Mouse (Mus musculus) embryonic facial prominence, embryonic 11.5 days (tissue): ENCODE data around the gene Gnb3. TPM values are rescaled to one million over a fixed set of nuclear protein-coding genes. Genes with fewer than 3 reads are reported as not detected.
A peak's percentile ranks its signal among the peaks of the same experiment; 100 is the strongest.
"Not testable (repeated sequence)": the region's sequence is repeated elsewhere in the genome, so short reads cannot be mapped to it uniquely, and the experiment has no call there.

Source experiments
- ATAC-seq: fragments of 200-750 bp; cut with Nextera tagmentation; replicated peaks from 2 replicates; pipeline ENCODE4 v1.8.0; 2017; ENCODE audit warnings: low read depth; ENCODE audit not compliant: insufficient number of reproducible peaks, low FRiP score, low TSS enrichment
- DNase-seq: peaks from one replicate; pipeline ENCODE4 v3.0.0-alpha.2; 2015; ENCODE audit warnings: low spot score
- H3K27ac ChIP-seq: fragments of 300-500 bp; sonication (generic); replicated peaks from 2 replicates; pipeline ENCODE4 v1.5.1; 2014; ENCODE audit warnings: mild to moderate bottlenecking, low read depth, low read length, control low read depth
- H3K27me3 ChIP-seq: fragments of 300-500 bp; sonication (generic); 2 replicates; pipeline ENCODE4 v1.6.1; 2014; ENCODE audit warnings: mild to moderate bottlenecking, low read length, moderate library complexity, mixed read lengths; ENCODE audit not compliant: control insufficient read depth, insufficient read depth
- H3K36me3 ChIP-seq: fragments of 300-500 bp; sonication (generic); replicated peaks from 2 replicates; pipeline ENCODE4 v1.6.1; 2014; ENCODE audit warnings: low read depth, mild to moderate bottlenecking, low read length, moderate library complexity, mixed read lengths; ENCODE audit not compliant: control insufficient read depth, insufficient read depth
- H3K4me1 ChIP-seq: fragments of 300-500 bp; sonication (generic); 2 replicates; pipeline ENCODE4 v1.6.1; 2014; ENCODE audit warnings: low read length, mixed read lengths; ENCODE audit not compliant: control insufficient read depth, insufficient read depth
- H3K4me2 ChIP-seq: fragments of 300-500 bp; sonication (generic); 2 replicates; pipeline ENCODE4 v1.6.1; 2014; ENCODE audit warnings: low read depth, mild to moderate bottlenecking, control low read depth, low read length, moderate library complexity
- H3K4me3 ChIP-seq: fragments of 300-500 bp; sonication (generic); 2 replicates; pipeline ENCODE4 v1.5.1; 2014; ENCODE audit warnings: low read depth, low read length, control low read depth
- H3K9ac ChIP-seq: fragments of 300-500 bp; sonication (generic); replicated peaks from 2 replicates; pipeline ENCODE4 v1.6.1; 2014; ENCODE audit warnings: mild to moderate bottlenecking, control low read depth, low read length
- H3K9me3 ChIP-seq: fragments of 300-500 bp; sonication (generic); replicated peaks from 2 replicates; pipeline ENCODE4 v1.6.1; 2016; ENCODE audit warnings: mild to moderate bottlenecking, low read length, inconsistent platforms, mixed read lengths; ENCODE audit not compliant: control insufficient read depth
- WGBS: fragments of 180-500 bp; shearing (Covaris S2); extraction: QIAGEN DNeasy Blood & Tissue Kit; methylation state at CpG from one replicate; pipeline ENCODE4 v1.1.7; 2014; 5-methylcytosine and 5-hydroxymethylcytosine counted together
- polyA plus RNA-seq: library from polyadenylated mRNA; unstranded; fragments of >200 nt; fragmentation: Nextera tagmentation; extraction: Ambion mirVana; gene quantifications from 2 replicates; pipeline ENCODE4 v1.2.1, GENCODE M21; 2014

Gene Gnb3
- polyA plus RNA-seq, 1 experiment from 2014 or later: 0.27 TPM

- no peak for ATAC-seq
- WGBS: 26% methylated on average over 9 of the region's 9 CpGs
- DNase-seq: peak; percentile 11
- Histone ChIP-seq H3K4me3 (peak overlapping the region; percentile 53), H3K4me1 (no peaks in the 10 kb centered on the region), H3K9me3 (no peaks in the 10 kb centered on the region), H3K27me3 (no peaks in the 10 kb centered on the region), H3K36me3 (peaks cover 4% of the 10 kb centered on the region), H3K4me2 (peak overlapping the region; percentile 59), H3K9ac (peak overlapping the region; percentile 61), H3K27ac (peak overlapping the region; percentile 63; the same call in 1 of the 2 replicates)
Measured at GRCm38 (mm10) chr6:124812848-124813247, 27.2 kb downstream of the Gnb3 start.

DNA sequence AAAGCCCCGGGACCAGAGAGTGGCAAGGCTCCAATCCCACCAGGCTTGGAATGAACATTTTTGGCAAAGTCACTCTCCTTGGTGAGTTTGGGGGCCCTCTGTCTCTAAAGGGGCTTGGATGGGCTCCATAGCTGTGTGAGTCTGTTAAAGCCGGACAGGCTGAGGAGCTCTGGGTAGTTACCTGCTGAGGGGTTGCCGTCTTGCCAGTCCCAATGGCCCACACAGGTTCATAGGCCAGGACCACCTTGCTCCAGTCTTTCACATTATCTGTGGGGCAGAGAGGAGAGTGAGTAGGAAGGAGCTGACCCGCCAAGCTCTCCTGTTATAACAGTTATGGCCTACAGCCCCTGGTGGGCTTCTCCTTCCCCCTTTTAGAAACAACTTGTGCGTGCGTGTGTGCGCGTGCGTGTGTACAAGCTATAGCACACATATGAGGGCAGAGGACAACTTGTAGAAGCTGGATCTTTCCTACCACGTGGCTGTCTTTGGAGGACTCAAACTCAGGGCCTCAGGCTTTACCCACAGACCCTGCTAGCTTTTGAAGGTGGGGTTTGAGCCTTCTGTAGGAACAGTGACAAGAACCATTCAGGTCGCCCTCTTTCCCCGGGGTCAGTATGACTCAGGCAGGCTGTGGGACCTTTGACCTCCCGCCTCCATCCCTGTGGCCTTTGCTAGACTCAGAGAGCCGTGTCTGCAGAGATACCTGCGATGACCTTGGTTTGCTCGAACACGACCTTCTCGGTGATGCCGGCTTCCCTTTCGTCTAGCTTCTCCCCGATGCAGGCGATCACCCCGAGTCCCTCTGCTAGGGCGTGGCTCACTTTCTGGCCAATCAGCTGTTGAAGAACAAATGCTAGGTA, 28.1 kb downstream of the Gnb3 start:
- Histone ChIP-seq H3K9ac (peak overlapping the region; percentile 61; the same call in 1 of the 2 replicates), H3K27me3 (no peaks in the 10 kb centered on the region)

DNA sequence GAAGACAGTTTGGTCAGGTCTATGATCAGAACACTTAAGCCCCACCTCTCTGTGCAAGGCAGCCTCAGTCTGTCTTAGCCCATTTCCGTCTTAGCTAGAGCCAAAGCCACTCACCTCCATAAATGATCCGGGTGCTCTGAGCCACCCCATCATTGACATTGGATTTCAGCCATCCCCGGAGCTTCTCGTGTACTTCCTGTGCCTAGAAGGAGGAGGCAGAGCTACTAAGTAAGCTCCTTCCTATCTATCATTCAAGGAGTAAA, 28.7 kb downstream of the Gnb3 start:
- H3K36me3 ChIP-seq: peaks cover 3% of the 10 kb centered on the region
- no peaks in the 10 kb centered on the region for H3K4me1 ChIP-seq
- H3K4me3 ChIP-seq: no peak overlapping the region
- no peaks in the 10 kb centered on the region for H3K9me3 ChIP-seq
- no peaks in the 10 kb centered on the region for H3K27me3 ChIP-seq
- no peak overlapping the region for H3K27ac ChIP-seq
- no peak for ATAC-seq
- DNase-seq: no peak
- WGBS: 85% methylated on average over 4 of the region's 4 CpGs
- H3K9ac ChIP-seq: no peak overlapping the region
- H3K4me2 ChIP-seq: no peak overlapping the region

More for the DNA sequence above, 28.1 kb downstream of the Gnb3 start:
- H3K36me3 ChIP-seq: peaks cover 3% of the 10 kb centered on the region
- H3K4me1 ChIP-seq: no peaks in the 10 kb centered on the region
- peak overlapping the region; percentile 53; the same call in 1 of the 2 replicates for H3K4me3 ChIP-seq
- no peak for DNase-seq
- WGBS: 82% methylated on average over 24 of the region's 24 CpGs
- ATAC-seq: no peak
- H3K27ac ChIP-seq: no peak overlapping the region
- H3K9me3 ChIP-seq: no peaks in the 10 kb centered on the region
- peak overlapping the region; percentile 59 for H3K4me2 ChIP-seq

GRCm38 (mm10) chr6:124810566-124811402, 29.3 kb downstream of the Gnb3 start:
- not testable (repeated sequence) for H3K27me3 ChIP-seq, H3K9ac ChIP-seq, H3K9me3 ChIP-seq, DNase-seq, H3K27ac ChIP-seq, ATAC-seq, H3K4me1 ChIP-seq, H3K4me2 ChIP-seq, H3K4me3 ChIP-seq, H3K36me3 ChIP-seq
- 88% methylated on average over 11 of the region's 11 CpGs for WGBS

DNA sequence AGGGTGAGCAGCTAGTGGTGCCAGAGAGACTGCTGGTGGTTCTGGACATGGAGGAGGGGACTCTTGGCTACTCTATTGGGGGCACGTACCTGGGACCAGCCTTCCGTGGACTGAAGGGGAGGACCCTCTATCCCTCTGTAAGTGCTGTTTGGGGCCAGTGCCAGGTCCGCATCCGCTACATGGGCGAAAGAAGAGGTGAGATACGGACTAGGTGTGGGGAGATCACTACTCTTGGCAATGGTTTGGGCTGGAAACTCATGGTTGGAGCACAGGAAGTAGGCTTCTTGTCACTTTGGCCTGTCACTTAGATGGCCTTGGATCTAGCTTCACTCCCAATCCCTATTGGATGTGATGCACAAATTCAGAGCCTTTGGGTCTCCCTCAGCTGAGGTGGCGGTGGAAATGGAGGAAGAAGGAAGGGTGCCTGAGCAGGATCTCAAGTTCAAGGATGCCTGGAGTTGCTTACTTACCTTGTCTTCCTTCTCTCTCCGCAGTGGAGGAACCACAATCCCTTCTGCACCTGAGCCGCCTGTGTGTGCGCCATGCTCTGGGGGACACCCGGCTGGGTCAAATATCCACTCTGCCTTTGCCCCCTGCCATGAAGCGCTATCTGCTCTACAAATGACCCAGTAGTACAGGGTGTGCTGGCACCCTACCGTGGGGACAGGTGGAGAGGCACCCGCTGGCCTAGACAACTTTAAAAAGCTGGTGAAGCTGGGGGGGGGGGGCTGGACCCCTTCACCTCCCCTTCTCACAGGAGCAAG, 30.1 kb downstream of the Gnb3 start:
- no peaks in the 10 kb centered on the region for H3K27me3 ChIP-seq
- no peaks in the 10 kb centered on the region; the same call in 1 of the 2 replicates for H3K4me1 ChIP-seq
- 44% methylated on average over 14 of the region's 14 CpGs for WGBS
- H3K27ac ChIP-seq: no peak overlapping the region; the same call in 1 of the 2 replicates
- H3K4me2 ChIP-seq: peak overlapping the region; percentile 93
- H3K9ac ChIP-seq: peak overlapping the region; percentile 67
- peaks cover 3% of the 10 kb centered on the region for H3K36me3 ChIP-seq
- no peaks in the 10 kb centered on the region for H3K9me3 ChIP-seq
- no peak for DNase-seq
- no peak for ATAC-seq
- peak overlapping the region; percentile 52 for H3K4me3 ChIP-seq

GRCm38 (mm10) chr6:124809052-124809774, 30.9 kb downstream of the Gnb3 start:
- peak; percentile 4 for ATAC-seq
- under 1% methylated on average over 35 of the region's 35 CpGs for WGBS

GRCm38 (mm10) chr6:124808358-124809012, 31.6 kb downstream of the Gnb3 start, which contains the start of gene Spsb2:
TSS of gene Spsb2 (plus strand) at chr6:124808661.
- H3K27ac ChIP-seq: peak within 1 kb of the TSS; percentile 90
- peak within 1 kb of the TSS; percentile 67 for H3K9ac ChIP-seq
- ATAC-seq (peak; percentile 36), DNase-seq (peak; percentile 71)
- H3K27me3 ChIP-seq: no peaks in the 10 kb centered on the region
- no peaks in the 10 kb centered on the region for H3K9me3 ChIP-seq
- peak within 1 kb of the TSS; percentile 93 for H3K4me2 ChIP-seq
- WGBS: 4% methylated on average over 29 of the region's 29 CpGs
- H3K4me1 ChIP-seq: no peaks in the 10 kb centered on the region; the same call in 1 of the 2 replicates
- peaks cover 3% of the 10 kb centered on the region for H3K36me3 ChIP-seq
- peak within 1 kb of the TSS; percentile 52 for H3K4me3 ChIP-seq

More at GRCm38 (mm10) chr6:124809052-124809774, 30.9 kb downstream of the Gnb3 start:
- H3K27me3 ChIP-seq: no peaks in the 10 kb centered on the region
- peak overlapping the region; percentile 52 for H3K4me3 ChIP-seq
- H3K36me3 ChIP-seq: peaks cover 3% of the 10 kb centered on the region
- H3K9ac ChIP-seq: peak overlapping the region; percentile 67
- DNase-seq: peak; percentile 88
- H3K4me1 ChIP-seq: no peaks in the 10 kb centered on the region; the same call in 1 of the 2 replicates
- peak overlapping the region; percentile 93 for H3K4me2 ChIP-seq
- H3K27ac ChIP-seq: peak overlapping the region; percentile 90
- no peaks in the 10 kb centered on the region for H3K9me3 ChIP-seq
